Mouse (Mus musculus) megakaryocyte progenitor cell, adult 5-6 weeks (primary cell): ENCODE results near the gene Mars. TPM values are rescaled to one million over a fixed set of nuclear protein-coding genes. Genes with fewer than 3 reads are reported as not detected.
"Not testable (repeated sequence)": the region's sequence is repeated elsewhere in the genome, so short reads cannot be mapped to it uniquely, and the experiment has no call there.

ENCODE experiments used
- ATAC-seq: replicated peaks from 2 replicates; pipeline ENCODE4 v1.8.0; 2016; ENCODE audit warnings: mild to moderate bottlenecking, moderate TSS enrichment, inconsistent platforms; ENCODE audit not compliant: poor library complexity
- total RNA-seq, 2 experiments: library from RNA; stranded (forward) in 1 of 2; stranded (reverse) in 1 of 2; fragments of 157-497, 149-512 nt in 1 of 2; fragments of 200-1000 nt in 1 of 2; gene quantifications; 2 replicates each; pipeline versions ENCODE4 v1.2.3 to v1.2.4; 2015 to 2017

Gene Mars
- total RNA-seq, 2 experiments from 2014 or later = 93.1 to 196 TPM

DNA sequence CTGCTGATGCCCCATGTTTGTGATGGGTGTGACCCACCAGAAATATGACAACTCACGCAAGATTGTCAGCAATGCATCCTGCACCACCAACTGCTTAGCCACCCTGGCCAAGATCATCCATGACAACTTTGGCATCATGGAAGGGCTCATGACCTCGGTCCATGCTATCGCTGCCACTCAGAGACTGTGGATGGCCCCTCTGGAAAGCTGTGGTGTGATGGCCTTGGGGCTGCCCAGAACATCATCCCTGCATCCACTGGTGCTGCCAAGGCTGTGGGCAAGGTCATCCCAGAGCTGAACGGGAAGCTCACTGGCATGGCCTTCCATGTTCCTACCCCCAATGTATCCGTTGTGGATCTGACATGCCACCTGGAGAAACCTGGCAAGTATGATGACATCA is 1.9 kb upstream of the Mars start:
- not testable (repeated sequence) for ATAC-seq

DNA sequence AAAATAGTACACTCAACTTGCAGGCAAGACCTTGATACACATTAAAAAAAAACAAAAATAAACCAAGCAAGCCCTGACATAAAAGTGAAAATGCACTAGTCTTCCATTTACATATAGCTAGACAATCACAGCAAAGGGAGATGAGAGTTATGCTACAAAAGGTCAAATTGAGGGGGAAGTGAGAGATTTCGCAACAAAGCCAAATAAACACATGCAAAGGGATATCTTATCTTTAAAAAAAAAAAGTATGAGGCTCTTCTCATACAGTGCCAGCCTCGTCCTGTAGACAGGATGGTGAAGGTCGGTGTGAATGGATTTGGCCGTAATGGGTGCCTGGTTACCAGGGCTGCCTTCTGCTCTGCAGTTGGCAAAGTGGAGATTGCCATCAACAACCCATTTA is 1.3 kb upstream of the Mars start:
- no peak for ATAC-seq

DNA sequence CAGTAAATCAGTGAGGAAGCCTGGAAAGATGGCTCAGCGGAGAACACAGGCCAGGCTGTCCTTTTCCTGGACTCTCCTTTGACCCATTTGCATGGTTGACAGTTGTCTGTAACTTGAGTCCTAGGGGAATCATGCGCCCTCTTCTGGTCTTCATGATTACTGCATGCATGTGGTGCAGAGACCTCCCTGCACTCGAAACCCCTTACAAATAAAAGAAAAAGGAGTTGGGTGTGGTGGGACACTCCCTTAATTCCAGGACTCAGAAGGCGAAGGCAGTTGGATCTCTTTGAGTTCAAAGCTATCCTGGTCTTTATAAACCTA is 730 bp upstream of the Mars start:
- peak; percentile 68 for ATAC-seq

DNA sequence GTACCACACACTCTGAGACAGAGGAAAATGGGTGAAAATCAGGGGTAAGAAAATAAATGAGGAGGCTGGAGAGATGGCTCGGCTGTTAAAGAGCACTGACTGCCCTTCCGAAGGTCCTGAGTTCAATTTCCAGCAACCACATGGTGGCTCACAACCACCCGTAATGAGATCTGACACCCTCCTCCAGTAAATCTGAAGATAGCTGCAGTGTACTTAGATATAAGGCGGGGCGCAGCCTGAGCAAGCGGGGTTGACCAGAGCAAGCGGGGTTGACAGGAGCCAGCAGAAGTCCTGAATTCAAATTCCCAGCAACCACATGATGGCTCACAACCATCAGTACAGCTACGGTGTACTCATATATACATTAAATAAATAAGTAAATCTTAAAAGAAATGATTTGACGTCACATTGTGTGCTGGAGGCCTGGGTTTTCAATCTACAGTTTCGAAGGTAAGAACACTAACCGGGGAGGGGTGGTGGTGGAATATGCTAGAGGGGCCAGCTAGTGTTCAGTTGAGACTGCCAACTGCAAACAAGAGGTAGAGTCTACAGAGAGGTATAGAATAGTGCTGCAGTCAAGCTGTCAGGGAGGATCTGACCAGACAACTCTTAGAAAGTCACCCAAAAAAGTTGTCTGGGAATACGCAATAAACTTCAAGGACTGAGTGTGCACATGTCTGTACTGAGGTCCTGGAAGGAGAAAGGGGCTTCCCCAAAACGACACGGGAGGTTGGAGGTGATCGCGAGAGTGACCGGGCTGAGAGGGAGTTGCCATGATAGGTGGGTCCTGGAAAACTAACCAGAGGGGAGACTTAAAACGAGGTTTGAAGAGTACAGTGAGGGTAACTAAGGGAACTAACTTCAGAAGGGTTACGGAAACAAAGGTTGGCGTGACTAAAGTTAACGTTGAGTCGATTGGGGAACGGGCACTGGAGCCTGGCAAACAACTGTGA is 787 bp downstream of the Mars start:
- ATAC-seq = peak; percentile 62

- not testable (repeated sequence) for ATAC-seq
These were observed 2.4 kb downstream of the Mars start for GRCm38 (mm10) chr10:127309167-127309566.

DNA sequence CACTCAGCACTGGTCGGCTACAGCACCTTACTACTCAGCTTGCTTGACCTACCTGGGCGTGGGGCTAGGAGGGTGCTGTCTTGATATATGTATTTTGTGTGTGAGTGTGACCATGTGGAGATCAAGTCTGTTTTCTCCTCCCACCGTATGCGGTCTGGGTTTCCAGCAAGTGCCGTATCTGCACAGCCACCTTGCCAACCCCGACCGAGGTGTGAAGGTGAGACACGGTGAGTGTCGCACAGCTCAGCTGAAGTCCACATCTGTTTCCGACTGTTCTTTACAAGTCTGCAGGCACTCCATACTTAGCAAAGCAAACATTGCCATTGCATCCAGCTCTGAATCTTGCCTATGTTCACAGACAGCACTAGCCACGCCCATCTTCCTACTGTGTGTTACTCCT is 8.4 kb downstream of the Mars start:
- ATAC-seq = no peak

DNA sequence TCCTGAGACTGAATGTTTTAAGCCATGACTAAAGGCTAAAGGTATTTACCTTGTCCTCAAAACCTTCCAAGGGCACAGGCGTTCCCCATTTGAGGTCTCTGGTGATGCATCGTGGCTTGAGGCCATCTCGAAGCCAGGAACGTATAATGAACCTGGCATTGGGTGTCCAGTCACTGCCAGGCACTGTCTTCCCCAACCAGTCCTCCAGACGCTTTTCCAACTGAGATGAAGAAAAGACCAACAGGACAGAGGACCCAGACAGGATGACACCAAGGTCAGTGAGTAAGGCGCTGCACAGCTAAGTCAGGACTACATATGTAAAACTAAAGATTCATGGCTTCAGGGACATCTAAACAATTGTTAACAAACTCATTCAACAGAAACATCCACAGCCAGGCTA is 11.2 kb downstream of the Mars start:
- ATAC-seq = no peak

DNA sequence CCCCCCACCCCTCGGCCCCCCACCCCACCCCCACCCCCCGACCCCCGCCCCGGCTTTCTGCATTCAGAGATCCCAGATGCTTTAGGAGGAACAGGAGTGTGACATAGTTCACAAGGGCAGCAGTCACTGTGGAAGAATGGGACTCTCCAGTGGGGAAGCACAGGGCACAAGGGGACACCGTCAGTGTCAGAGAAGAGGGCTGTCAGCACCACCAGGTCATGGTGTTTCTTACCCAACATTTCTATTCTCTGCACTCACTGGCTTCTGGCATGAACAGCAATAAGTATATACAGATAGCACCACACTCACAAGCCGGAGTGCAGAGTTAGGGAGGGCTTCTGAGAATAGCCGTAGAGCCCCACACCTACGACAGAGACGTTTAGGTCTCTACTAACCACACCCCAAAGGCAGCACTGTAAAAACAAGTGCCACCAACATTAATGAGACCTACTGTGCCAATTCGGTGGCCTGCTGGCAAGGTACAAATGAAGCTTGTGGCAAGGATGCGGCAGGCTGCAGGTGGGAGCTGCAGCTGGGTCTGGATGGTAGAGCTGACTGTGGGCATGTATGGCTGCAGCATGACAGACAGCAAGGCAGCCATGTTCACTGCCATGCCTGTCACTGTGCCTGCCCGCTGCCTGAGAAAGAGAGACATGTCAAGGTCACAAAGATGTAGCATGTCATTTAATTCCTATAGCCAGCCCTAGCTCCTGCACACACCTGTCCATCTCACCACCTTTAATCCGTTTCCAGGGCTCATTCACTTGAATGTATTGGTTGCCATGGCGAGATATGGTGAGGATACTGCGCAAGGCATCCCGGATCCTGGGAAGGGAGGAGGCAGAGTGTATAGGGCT is 14.3 kb downstream of the Mars start:
- ATAC-seq = no peak

GRCm38 (mm10) chr10:127295986-127296794 is 15.4 kb downstream of the Mars start:
- no peak for ATAC-seq

DNA sequence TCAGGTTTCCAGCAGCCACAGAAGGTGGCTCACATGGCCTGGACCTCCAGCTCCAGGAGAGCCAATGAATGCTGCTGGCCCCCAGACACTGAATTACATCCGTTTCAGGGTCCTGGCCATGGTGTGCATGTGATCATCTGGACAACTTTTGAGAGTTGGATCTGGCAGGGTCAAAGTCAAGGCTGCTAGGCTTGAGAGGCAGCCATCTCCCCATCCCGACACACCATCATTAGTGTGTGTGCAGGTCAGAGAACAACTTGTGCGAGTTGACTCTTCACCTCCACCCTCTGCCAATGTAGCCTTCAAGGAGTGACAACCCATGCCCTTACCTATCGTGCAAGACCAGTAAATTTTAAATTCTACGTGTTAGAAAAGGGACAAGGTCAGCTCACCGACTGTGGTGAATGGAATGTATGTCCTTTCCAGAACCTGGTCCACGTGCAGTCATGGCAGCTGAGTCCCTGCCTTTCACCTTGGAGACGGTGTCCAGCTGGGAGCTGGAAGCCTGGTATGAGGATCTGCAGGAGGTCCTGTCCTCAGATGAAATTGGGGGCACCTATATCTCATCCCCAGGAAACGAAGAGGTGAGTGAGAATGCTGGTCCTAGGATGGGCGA is 16.6 kb downstream of the Mars start:
- ATAC-seq = no peak

GRCm38 (mm10) chr10:127293590-127294113 is 17.9 kb downstream of the Mars start:
- no peak for ATAC-seq

DNA sequence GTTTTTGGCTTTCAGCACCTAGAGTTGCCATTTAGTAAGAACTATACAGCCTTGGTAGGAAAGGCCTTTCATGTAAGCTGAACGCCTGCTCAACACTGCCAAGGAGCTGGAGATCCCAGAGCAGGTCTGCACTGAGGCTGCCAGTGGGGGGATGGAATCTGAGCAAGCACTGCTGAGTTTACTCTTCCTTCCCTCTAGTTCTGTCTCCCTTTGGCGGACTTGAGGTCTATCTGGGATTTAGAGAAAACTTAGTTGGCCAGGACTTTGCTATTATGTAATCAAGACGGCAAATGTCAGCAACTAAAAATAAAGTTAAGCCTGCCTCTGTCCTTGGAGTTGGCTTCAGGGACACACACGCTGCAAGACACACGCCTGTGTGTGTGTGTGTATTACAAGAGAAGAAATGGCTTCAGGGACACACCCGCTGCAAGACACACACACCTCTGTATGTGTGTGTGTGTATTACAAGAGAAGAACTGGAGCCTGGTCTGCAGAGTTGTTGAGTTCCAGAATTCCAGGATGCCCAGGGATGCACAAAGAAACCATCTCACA is 18.5 kb downstream of the Mars start:
- no peak for ATAC-seq

GRCm38 (mm10) chr10:127291881-127292638 is 19.5 kb downstream of the Mars start:
- ATAC-seq = peak; percentile 25

DNA sequence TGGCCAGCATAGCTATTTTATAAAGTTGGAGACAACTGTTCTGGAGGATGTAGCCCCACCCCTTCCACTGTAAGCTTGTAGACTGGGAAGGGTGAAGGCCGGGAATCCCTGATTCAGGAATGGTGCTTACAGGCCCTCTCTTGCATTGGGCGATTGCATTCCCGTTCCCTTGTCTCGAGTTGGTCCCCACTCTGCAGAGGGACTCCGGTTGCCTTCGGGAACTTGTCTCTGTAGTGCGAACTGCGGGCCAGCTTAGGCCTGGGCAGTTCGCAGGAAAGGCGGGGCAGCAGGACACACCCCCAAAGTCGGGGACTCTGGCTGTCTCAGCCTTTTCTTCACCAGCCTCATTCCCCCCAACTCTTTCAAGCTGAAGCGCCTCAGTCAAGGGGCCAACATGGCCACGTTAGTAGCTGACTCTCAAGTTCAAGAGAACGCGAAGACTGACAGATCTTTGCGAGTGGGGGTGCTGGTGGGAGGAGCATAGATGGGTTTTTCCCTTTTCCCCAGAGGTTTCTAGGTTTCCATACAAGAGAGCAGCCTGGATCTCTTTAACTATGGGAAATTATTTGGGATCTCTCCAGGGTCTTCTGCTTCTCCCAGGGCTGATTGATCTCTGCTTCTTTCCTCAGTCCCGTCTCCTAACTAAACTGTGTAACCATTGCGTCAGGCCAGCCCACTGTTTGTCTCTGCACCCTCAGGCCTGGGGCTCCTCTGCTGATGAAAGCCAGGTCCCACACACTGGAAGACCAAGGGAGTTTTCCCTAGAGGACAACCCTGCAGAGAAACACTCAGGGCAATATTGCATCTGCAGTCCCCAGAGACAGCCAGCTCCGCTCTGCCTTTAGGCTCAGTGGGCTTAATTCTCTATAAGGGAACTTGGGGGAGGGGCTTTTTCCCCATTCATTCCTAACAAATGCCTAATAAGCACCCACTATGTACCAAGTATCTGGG is 20.4 kb downstream of the Mars start:
- peak; percentile 5 for ATAC-seq

DNA sequence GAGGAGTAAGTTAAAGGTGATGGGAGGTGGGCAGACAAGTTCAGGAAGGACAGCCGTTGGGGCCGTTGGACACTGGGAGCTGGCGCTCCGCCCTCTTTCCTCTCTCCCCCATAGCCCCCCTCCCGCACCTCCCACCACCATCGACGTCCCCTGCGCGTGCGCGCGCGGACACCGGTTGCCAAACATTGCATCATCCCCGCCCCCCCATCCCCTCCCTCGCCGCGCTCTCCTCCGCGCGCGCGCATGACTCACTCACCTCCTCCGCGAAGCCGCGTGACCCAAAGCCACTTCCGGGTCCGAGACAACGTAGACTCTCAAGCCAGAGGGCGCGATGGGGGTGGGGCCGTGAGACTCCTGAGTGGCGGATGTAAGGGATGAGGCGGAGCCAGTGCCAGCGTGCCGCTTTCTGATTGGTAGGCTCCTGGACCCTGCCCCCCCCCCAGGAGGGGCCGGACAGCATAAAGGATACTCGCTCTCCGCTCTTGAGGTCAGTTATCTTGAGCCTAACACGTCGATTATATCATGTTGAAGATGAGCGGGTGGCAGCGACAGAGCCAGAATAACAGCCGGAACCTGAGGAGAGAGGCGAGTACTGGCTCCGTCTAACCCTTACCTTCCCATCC is 21.2 kb downstream of the Mars start:
- ATAC-seq = peak; percentile 60

DNA sequence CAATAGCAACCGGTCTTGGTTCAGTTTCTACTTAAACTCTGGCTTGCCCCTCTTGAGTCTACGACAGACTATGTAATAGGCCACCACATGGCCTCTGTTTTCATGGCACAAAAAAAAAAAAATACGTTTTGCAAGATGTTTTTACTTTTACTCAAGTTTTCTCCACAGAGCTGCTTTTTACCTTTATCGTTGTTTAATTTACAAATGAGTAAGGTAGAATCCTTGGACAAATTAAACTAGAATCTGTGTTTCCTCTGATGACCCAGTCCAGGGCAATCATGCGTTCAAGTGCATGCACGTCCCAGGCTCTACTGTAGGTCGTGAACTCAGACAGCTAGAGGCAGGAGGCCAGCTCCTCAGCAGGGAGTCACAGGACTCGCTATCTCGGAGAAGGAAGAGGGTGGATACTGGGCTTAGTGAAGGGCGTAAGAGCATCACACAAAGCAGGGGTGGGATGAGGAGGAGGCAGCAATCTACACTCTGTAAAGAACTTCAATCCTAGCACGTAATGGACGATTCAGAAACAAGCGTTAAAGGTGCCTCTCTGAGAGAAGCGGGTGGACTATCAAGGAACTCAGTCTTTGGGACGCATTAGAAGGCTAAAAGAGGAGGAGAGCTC is 21.9 kb downstream of the Mars start:
- peak; percentile 10 for ATAC-seq
